Mouse (Mus musculus) liver, embryonic 14.5 days (tissue): Measurements from ENCODE around the gene Stard13.

Experiments
- CTCF ChIP-seq: IDR thresholded peaks from 2 replicates; pipeline ENCODE4 v1.5.1; 2016; ENCODE audit warnings: antibody characterized with exemption, low read depth, control low read depth
- EP300 ChIP-seq: IDR thresholded peaks from 2 replicates; pipeline ENCODE4 v1.6.1; 2016; ENCODE audit warnings: antibody characterized with exemption, low read depth

DNA sequence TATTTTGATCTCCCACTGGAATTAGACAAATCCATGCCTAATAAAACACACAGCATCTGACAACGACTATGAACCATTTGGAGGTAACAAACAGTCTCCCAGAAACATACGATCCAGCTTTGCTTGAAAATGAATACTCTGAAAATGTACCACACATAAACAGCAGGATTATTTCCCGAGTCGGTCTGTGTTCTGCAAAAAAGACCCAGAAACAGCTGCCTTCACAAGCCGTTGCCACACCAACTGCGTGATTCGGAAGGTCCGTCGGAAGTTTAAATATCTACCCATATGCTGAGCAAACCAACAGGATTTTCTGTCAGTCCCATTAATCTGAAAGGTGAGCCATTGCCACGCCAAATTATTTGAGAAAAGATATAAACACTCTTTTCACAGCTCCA lies 107.0 kb downstream of the Stard13 start:
- TF ChIP-seq CTCF (no peak), EP300 (no peak)
